Mouse (Mus musculus) heart, embryonic 10.5 days (tissue): Measurements from ENCODE around the gene Rftn1. TPM values are rescaled to one million over a fixed set of nuclear protein-coding genes. Genes with fewer than 3 reads are reported as not detected.
"Not testable (repeated sequence)": the region's sequence is repeated elsewhere in the genome, so short reads cannot be mapped to it uniquely, and the experiment has no call there.

Source experiments
- DNase-seq: peaks from one replicate; pipeline ENCODE4 v3.0.0-alpha.2; 2017; ENCODE audit warnings: low spot score
- H3K27ac ChIP-seq: fragments of 300-500 bp; sonication (generic); 2 replicates; pipeline ENCODE4 v1.5.1; 2016; ENCODE audit warnings: mild to moderate bottlenecking
- H3K27me3 ChIP-seq: fragments of 300-500 bp; sonication (generic); 2 replicates; pipeline ENCODE4 v1.6.1; 2016; ENCODE audit warnings: mild to moderate bottlenecking; ENCODE audit not compliant: poor library complexity, insufficient read depth, severe bottlenecking
- H3K36me3 ChIP-seq: fragments of 300-500 bp; sonication (generic); 2 replicates; pipeline ENCODE4 v1.6.1; 2016; ENCODE audit warnings: mild to moderate bottlenecking, moderate library complexity
- H3K4me1 ChIP-seq: fragments of 300-500 bp; sonication (generic); 2 replicates; pipeline ENCODE4 v1.6.1; 2016; ENCODE audit warnings: mild to moderate bottlenecking
- H3K4me3 ChIP-seq: fragments of 300-500 bp; sonication (generic); 2 replicates; pipeline ENCODE4 v1.5.1; 2016; ENCODE audit warnings: mild to moderate bottlenecking, moderate library complexity
- H3K9me3 ChIP-seq: fragments of 300-500 bp; sonication (generic); 2 replicates; pipeline ENCODE4 v1.6.1; 2016; ENCODE audit warnings: mild to moderate bottlenecking, moderate library complexity
- WGBS: fragments of 180-500 bp; shearing (Covaris S2); methylation state at CpG from one replicate; pipeline ENCODE4 v1.1.7; 2016; 5-methylcytosine and 5-hydroxymethylcytosine counted together
- polyA plus RNA-seq: library from polyadenylated mRNA; unstranded; fragments of >200 nt; fragmentation: Nextera tagmentation; extraction: Ambion mirVana; gene quantifications from 2 replicates; pipeline ENCODE4 v1.2.1, GENCODE M21; 2016

The Rftn1 gene
- polyA plus RNA-seq, 1 experiment from 2014 or later = 9.2 TPM

- no peak for DNase-seq
- H3K4me1 ChIP-seq = no peaks in the 10 kb centered on the region
- H3K9me3 ChIP-seq = no peaks in the 10 kb centered on the region; the same call in 1 of the 2 replicates
- 80% methylated on average over 6 of the region's 6 CpGs for WGBS
- no peak overlapping the region for H3K4me3 ChIP-seq
- H3K27ac ChIP-seq = no peak overlapping the region
- no peaks in the 10 kb centered on the region for H3K36me3 ChIP-seq
- H3K27me3 ChIP-seq = no peaks in the 10 kb centered on the region
Measured at GRCm38 (mm10) chr17:50215104-50215503, 24.6 kb upstream of the Rftn1 start.

DNA sequence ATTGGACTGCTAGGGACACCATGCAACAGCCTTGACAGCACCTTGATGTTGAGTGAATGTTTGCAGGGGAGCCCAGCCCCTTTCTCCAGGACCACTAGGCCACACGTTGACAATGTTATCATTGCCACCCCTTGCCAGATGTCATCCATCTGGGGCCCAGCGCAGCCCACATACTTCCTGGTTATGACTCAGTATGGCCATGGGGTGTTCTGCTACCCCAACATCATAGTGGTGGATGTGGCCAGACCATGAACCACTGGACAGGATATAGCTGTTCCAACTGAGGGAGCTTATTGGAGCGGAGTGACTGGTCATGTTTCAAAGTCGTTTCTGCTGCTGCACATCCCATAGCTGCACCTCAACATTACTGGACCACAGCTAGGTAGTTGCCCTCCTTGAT, 22.6 kb upstream of the Rftn1 start:
- 82% methylated on average over 4 of the region's 4 CpGs for whole genome bisulfite sequencing
- H3K27ac ChIP-seq = no peak overlapping the region
- H3K9me3 ChIP-seq = no peaks in the 10 kb centered on the region; the same call in 1 of the 2 replicates

DNA sequence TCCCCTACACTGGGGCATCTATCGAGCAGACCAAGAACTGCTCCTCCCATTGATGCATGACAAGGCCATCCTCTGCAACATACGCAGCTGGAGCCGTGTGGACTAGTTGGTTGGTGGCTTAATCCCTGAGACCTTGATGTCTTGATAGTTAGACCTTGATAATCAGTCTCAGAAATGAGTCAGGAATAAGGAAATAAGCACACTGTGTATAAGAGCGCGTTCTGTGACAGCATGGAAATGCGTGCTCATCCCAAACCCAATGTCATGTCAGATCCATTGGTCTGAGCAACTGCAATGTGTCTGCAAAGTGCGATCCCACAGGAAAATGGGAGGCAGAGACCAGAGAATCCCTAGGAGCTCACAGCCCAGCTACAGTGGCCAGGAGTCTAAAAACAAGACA, 21.3 kb upstream of the Rftn1 start:
- Histone ChIP-seq H3K4me1 (no peaks in the 10 kb centered on the region), H3K4me3 (no peak overlapping the region), H3K9me3 (no peaks in the 10 kb centered on the region), H3K27ac (no peak overlapping the region), H3K27me3 (no peaks in the 10 kb centered on the region), H3K36me3 (no peaks in the 10 kb centered on the region)
- DNase-seq = no peak
- 86% methylated on average over 7 of the region's 7 CpGs for WGBS

More for the DNA sequence above, 22.6 kb upstream of the Rftn1 start:
- Histone ChIP-seq H3K36me3 (no peaks in the 10 kb centered on the region), H3K4me1 (no peaks in the 10 kb centered on the region), H3K27me3 (no peaks in the 10 kb centered on the region), H3K4me3 (no peak overlapping the region)
- no peak for DNase-seq

- Histone ChIP-seq H3K4me1 (no peaks in the 10 kb centered on the region), H3K27ac (no peak overlapping the region), H3K36me3 (no peaks in the 10 kb centered on the region), H3K27me3 (no peaks in the 10 kb centered on the region), H3K9me3 (no peaks in the 10 kb centered on the region), H3K4me3 (no peak overlapping the region)
- WGBS = 85% methylated on average over 6 of the region's 6 CpGs
- no peak for DNase-seq
Measured at GRCm38 (mm10) chr17:50209831-50210230, 19.4 kb upstream of the Rftn1 start.

GRCm38 (mm10) chr17:50208137-50209045, 17.9 kb upstream of the Rftn1 start:
- H3K27me3 ChIP-seq = no peaks in the 10 kb centered on the region
- no peaks in the 10 kb centered on the region for H3K4me1 ChIP-seq
- H3K9me3 ChIP-seq = no peaks in the 10 kb centered on the region
- H3K27ac ChIP-seq = no peak overlapping the region
- no peak overlapping the region for H3K4me3 ChIP-seq
- H3K36me3 ChIP-seq = no peaks in the 10 kb centered on the region
- WGBS = 80% methylated on average over 7 of the region's 7 CpGs
- no peak for DNase-seq

DNA sequence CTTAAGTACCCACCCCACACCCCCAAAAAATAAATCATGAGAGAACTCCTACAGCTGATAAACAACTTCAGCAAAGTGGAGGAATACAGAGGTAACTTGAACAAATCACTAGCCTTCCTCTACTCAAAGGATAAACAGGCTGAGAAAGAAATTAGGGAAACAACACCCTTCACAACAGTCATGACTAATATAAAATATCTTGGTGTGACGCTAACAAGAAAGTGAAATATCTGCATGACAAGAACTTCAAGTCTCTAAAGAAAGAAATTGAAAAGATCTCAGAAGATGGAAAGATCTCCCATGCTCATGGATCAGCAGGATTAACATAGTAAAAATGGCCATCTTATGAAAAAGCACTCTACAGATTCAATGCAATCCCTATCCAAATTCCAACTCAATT, 15.8 kb upstream of the Rftn1 start:
- DNase-seq, H3K36me3 ChIP-seq, H3K4me1 ChIP-seq, H3K9me3 ChIP-seq, H3K27ac ChIP-seq, H3K27me3 ChIP-seq, H3K4me3 ChIP-seq: not testable (repeated sequence)
- 77% methylated on average over 1 of the region's 1 CpGs for WGBS

GRCm38 (mm10) chr17:50205840-50206239, 15.4 kb upstream of the Rftn1 start:
- DNase-seq, H3K36me3 ChIP-seq, H3K4me1 ChIP-seq, H3K27me3 ChIP-seq, H3K9me3 ChIP-seq, H3K27ac ChIP-seq, H3K4me3 ChIP-seq: not testable (repeated sequence)
- 79% methylated on average over 2 of the region's 2 CpGs for WGBS

DNA sequence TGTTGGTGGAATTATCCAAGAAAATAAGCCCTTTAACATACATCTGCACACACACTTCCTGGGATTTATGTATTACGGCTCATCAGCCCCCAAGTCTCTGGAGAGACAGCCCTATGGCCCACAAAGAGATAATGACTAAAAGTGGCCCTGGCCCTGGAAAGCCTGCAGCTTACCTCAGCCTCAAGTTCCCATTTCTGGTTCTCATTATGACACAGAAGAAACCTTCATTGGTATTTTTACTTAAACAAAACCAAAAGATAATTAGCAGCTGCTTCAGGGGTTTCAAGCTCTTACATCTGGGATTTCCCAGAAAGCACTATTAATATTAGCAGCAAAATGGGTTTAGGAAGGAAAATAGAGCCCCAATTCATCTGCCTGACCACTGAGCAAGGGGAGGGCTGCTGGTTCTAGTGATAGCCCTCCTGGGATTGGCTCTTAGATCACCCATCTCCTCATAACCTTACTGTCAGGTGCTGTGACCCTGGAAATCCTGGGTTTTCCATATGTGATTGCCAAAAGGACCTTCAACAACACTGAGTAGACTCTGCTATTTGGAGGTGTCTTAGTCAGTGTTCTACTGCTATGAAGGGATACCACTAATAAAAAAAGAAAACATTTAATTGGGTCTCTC, 14.8 kb upstream of the Rftn1 start:
- no peak for DNase-seq
- Histone ChIP-seq H3K4me3 (no peak overlapping the region), H3K36me3 (no peaks in the 10 kb centered on the region), H3K9me3 (no peaks in the 10 kb centered on the region), H3K27ac (no peak overlapping the region), H3K4me1 (peaks cover 3% of the 10 kb centered on the region; the same call in 1 of the 2 replicates), H3K27me3 (0 out of 2 replicates have a peak, but pooled peaks cover under 1% of the 10 kb centered on the region)
- 87% methylated on average over 1 of the region's 1 CpGs for WGBS

- DNase-seq = no peak
- 91% methylated on average over 12 of the region's 12 CpGs for WGBS
Measured at GRCm38 (mm10) chr17:50201828-50202445, 11.5 kb upstream of the Rftn1 start.

GRCm38 (mm10) chr17:50199075-50199850, 8.8 kb upstream of the Rftn1 start:
- Histone ChIP-seq H3K9me3 (no peaks in the 10 kb centered on the region), H3K4me1 (peaks cover 10% of the 10 kb centered on the region; the same call in 1 of the 2 replicates), H3K27ac (no peak overlapping the region), H3K36me3 (no peaks in the 10 kb centered on the region), H3K4me3 (no peak overlapping the region), H3K27me3 (peaks cover 33% of the 10 kb centered on the region)
- no peak for DNase-seq
- WGBS = 77% methylated on average over 8 of the region's 8 CpGs

More at GRCm38 (mm10) chr17:50201828-50202445, 11.5 kb upstream of the Rftn1 start:
- H3K27me3 ChIP-seq = peaks cover 22% of the 10 kb centered on the region
- H3K36me3 ChIP-seq = no peaks in the 10 kb centered on the region
- H3K9me3 ChIP-seq = no peaks in the 10 kb centered on the region
- H3K27ac ChIP-seq = no peak overlapping the region
- H3K4me1 ChIP-seq = peaks cover 10% of the 10 kb centered on the region; the same call in 1 of the 2 replicates
- H3K4me3 ChIP-seq = no peak overlapping the region

GRCm38 (mm10) chr17:50197572-50197971, 7.1 kb upstream of the Rftn1 start:
- no peak for DNase-seq
- H3K36me3 ChIP-seq = no peaks in the 10 kb centered on the region
- H3K4me3 ChIP-seq = no peak overlapping the region
- WGBS = 74% methylated on average over 4 of the region's 4 CpGs
- no peaks in the 10 kb centered on the region for H3K9me3 ChIP-seq
- peaks cover 39% of the 10 kb centered on the region for H3K27me3 ChIP-seq
- H3K4me1 ChIP-seq = peaks cover 10% of the 10 kb centered on the region; the same call in 1 of the 2 replicates
- H3K27ac ChIP-seq = no peak overlapping the region

DNA sequence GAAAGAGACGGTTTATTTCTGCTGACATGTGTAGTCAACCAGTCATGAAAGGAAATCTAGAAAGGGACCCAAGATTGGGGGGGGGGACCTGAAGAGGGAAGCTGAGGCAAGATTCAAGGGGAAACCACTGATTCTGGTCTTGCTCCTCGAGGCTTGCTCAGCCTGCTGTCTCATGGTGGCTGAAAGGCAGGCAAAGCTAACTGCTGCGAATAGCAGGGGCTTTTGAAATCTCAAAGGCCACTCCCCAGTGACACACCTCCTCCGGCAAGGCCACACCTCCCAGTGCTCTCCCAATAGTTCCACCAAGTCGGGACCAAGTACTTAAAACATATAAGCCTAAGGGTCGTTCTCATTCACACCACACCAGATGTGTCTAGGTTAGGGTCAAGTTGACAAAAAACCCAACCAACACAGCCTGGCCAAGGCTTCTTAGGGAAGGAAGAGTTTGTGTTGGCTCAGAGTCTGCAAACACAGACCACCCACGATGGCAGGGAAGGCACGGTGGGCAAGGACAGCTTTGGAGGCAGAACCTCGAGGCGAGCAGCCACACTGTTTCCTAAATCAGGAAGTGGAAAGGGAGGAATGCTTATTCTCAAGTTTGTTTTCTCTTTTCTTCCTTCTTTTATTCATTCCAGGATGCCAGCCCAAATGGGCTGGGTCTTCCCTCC, 5.7 kb upstream of the Rftn1 start:
- Histone ChIP-seq H3K27me3 (peaks cover 54% of the 10 kb centered on the region), H3K9me3 (no peaks in the 10 kb centered on the region), H3K4me1 (peaks cover 10% of the 10 kb centered on the region; the same call in 1 of the 2 replicates), H3K4me3 (no peak overlapping the region), H3K36me3 (no peaks in the 10 kb centered on the region), H3K27ac (no peak overlapping the region)
- no peak for DNase-seq
- 32% methylated on average over 10 of the region's 10 CpGs for WGBS
